Mouse (Mus musculus) cerebellum, postnatal 14 days (tissue): Measurements from ENCODE around the gene Camk1d.

ENCODE experiments used
- DNase-seq, 2 experiments: peaks; one replicate each; pipeline ENCODE4 v3.0.0; 2021; ENCODE audit warnings: mixed read lengths in 2 of 2

Gene Camk1d

DNA sequence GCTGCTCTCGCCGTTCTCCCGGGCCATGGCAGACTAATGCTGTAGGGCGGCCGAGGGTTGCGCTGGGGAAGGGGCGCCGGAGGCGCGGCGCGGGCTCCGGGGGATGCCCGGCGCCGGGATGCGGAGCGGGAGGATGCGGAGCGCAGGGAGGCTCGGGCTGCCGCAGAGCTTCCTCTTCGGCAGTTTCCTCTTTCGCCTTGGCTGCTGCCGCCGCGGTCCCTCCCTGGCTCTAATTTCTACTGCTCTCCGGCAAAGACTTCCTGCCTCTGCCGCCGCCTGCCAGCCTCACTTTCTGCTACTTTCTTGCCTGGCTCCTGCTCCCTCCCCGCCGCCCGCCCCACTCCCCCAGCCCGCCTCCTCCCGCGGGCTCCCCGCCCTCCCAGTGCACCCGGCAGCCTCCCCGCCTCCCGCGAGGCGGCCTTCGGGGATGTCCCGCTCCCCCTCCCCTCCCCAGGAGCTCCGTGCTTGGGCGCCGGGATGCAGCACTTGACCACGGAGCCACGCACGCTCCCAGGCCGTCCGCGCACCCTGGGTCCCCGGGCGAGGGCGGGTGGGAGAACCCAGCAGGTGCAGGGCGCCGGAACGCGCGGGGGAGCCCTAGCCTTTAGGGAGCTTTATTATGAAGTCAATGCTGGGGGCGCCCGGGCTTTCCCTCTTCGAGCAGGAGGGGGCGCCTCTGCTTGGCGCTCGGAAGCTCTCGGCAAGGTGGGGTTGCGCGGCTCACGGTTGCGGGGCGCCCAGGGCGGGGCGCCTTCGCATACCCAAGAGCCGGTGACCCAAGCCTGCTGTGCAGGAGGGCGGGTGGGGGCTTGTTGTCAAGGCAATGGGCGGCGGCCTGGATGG is at the start of gene Camk1d:
Gene Camk1d (minus strand): TSS at position 305 of the 843 bp plus-strand sequence.
- peak; percentile 71 to 76 for DNase-seq

DNA sequence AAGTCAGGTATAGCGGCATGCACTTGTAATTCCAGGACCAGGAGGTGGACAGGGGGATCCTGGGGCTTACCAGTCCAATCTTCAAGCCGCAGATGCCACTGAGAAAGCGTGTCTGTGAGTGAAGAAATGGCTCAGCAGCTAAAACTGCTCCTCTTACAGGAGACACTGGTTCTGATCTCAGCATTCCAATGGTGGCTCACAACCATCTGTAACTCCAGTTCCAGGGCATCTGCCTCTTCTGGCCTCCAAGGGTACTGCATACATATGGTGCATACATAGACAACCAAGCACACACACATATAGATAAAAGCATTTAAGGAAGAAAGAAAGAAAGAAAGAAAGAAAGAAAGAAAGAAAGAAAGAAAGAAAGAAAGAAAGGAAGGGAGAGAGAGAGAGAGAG is 47.7 kb upstream of the Camk1d start:
- DNase-seq = no peak

DNA sequence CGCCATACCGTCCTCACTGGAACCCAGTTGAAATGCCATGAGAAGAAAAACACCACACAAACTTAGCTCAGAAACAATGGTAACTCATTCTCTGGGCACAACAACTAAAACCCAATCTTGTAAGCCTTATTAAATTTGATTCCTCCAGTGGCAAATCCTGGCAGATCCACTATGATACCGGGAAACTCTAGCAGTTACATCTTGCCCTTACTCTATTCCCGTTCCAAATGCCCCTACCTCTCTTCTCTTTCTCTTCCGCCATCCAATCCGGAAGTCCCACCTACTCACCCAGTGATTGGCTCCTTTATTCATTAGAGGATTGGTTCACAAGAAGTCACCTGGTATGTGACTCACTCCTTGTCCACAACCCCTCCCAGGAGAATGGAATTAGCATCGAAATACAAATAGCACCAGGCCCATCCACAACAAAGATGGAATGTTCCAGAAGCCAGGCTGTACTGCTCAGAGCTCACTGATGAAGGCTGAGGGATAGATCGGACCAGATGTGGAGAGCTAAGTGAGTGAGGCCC is 46.2 kb upstream of the Camk1d start:
- no peak for DNase-seq

DNA sequence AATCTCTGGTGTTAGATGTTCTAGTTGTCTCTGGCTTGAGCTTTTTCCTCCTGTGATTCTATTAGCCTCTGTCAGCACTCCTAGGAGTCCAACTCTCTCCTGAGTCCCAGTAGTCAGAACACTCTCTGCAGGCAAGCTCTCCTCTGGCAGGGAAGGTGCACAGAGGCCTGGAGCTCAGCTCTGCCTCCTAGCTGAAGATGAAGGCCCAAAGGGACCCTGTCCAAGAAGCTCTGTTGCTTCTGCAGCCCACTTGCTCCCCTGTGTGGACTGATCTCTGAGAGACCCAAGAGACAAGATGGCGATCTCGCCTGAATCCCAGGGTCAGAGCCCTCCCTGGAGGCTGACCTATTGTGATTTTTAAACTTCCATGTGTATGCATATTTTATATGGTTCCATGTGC is 44.3 kb upstream of the Camk1d start:
- DNase-seq = no peak

DNA sequence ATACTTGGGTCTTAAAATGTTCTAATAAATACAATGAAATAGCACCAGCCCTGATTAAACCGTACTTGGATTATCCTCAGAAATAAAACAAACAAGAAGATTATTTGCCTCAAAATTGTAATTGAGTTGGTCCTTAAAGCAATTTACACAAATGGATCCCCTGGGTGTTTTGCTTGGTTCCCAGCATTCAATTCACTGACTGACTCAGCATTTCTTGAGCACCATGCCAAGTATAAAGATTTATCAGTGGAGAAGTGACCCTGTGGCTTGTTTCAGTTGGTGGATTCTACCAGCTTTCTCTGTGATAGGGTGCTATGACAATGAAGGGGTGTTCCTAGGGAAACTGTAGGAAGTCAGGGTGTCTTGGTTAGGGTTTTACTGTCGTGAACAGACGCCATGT is 36.6 kb upstream of the Camk1d start:
- no peak for DNase-seq

DNA sequence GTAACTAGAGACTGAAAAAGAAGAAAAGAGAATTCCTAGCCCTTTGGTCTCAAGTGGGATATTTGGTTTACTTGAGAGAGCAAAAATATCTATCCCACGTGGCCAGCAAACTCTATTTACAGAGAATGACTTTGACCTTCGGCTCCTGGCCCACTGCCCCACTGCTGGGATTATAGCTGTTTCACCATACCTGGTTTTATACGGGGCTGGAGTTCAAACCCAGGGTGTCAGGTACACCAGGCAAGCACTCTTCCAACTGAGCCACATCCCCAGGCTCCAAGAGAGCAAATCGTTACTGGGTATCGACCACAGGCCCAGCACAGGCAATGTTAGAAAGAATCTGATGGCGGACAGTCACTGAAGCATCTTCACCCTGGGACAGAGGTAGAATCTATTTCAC is 34.9 kb upstream of the Camk1d start:
- no peak for DNase-seq

DNA sequence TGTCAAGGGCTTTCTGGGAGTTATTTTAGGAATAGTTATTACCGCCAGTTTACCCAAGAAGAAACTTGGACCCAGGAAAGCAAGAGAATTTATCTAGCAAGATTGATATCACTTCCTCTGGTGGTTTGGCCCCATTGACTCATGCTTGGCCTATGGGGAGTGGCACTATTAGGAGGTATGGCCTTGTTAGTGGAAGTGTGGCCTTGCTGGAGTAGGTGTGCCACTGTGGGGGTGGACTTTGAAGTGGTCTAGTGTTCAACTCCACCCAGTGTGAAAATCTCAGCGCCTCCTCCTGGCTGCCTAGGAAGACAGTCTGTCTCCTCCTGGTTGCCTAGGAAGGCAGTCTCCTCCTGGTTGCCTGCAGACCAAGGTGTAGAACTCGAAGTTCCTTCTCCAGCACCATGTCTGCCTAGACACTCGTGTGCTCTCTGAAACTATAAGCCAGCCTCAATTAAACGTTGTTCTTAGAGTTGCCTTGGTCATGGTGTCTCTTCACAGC is 33.3 kb upstream of the Camk1d start:
- no peak for DNase-seq

DNA sequence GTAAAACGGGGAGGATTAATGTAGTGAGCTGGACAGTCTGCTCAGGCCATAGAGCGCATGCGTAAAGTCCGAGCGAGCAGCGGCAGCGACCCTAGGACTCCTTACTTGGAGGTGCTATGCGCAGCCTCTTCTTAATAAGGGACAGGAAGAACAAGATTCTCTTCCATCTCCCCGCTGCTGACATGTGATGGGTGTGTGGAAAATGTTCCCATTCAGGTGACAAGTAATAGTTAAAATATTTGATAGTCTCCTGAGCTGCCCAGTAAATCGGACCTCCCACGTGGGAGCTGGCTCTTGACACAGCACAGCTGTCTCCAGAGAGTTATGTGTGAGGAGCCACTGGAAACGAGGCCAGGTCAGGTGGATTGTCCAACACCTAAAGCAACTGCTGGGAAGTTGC is 32.2 kb upstream of the Camk1d start:
- no peak for DNase-seq

DNA sequence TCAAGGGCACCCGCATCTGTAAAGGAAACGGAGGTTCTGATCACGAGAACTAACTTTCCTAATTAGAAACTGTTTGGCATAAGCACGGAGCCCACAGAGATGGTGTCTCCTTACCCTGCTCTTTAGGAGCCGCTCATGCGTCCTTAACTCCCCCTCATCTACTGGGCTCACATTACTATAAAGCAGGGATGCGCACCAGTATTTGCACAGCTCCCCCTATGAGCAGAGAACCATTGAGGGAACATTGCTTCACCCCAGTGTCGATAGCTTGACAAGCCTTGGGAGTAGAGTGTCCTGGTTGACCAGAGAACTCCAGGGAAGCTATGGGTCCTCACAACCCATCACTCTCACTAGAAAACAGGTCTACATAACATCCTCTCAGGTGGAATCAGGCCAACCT is 29.6 kb upstream of the Camk1d start:
- DNase-seq = no peak

DNA sequence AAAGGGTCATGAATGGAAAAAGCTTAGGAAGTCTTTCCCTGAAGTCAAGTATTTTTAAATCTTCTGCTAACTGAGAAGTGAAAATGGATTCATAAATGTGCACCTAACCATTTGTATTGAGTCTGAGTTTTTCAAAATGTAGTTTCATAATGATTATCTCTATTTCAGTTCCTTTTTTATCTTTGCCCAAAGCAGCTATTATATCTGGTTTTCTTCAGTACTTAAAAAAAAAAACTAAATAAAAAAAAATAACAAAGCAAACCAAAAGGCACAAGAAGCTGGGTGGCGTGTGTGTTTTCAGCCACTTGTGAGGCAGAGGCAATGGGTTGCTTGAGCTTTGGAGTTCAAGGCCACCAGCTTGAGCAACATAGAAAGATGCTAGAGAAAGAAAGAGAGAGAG is 26.6 kb upstream of the Camk1d start:
- DNase-seq = no peak

DNA sequence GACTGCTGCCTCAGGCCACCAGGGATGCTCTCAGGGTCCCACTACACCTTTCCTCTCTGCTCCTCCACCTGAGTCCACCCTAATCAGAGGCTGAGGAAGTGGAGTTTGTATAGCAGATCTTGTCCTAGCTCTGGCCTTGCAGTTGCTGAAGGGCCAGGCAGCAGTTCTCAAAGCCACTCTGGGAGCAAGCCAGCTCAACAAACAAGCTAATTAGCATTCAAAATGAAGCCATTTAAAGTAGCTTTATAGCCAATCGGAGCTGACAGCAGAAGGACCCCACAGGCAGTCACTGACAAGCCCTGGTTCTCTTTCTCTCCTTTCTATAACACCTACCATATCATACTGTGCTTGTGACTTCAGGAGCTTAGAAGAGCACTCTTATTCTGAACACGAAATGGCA is 21.6 kb upstream of the Camk1d start:
- DNase-seq = no peak

DNA sequence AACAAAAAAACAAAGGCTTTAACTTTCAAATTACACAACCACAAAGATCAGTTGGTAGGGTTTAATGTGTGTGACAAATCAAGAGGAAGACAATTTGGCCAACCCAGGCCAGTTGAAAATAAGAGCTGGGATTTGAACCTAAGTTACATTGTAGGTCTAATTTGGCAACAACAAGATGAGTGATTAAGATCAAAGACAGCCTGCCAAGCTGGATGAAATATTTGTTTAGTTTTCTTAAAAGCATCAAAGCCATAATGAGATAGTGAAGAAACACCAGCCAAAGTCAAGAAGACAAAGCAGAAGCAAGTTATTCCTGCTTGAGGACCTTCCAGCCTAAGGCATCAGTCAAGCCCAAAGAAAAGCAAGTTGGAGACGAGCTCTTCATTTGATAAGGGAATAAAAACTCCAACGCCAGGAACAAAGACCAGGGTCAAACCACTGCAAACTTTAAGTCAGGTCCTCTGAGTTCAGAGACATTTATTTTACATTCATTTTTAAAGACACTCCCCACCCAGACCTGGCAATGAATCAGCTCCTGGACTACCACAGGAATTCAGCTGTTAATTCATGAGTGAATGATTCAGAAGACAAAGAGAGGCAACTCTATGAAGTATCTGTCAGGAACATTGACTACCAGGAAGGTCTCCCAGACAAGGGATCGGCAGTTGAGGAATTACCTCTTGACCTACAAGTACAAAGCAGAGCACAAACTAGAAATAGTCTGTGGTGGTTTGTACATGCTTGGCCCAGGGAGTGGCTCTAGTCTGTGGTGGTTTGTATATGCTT is 19.2 kb upstream of the Camk1d start:
- DNase-seq = no peak

DNA sequence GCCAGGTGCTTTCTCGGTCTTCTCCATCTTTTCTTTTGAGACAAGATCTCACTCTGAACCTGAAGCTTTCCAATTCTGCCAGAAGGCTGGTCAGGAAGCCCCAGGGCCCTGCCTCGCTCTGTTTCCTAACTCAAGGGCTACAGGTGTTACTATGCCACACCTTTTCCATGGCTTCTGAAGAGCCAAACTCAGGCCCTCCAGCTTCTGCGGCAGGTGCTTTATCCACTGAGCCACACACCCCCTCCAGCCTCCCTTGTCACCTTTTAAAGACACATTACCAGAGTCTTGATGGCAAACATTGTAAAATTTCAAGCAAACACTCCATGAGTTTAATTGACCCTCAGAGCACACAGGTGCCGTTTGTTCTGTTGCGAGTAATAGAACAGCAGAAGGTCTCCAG is 17.7 kb upstream of the Camk1d start:
- DNase-seq = no peak

DNA sequence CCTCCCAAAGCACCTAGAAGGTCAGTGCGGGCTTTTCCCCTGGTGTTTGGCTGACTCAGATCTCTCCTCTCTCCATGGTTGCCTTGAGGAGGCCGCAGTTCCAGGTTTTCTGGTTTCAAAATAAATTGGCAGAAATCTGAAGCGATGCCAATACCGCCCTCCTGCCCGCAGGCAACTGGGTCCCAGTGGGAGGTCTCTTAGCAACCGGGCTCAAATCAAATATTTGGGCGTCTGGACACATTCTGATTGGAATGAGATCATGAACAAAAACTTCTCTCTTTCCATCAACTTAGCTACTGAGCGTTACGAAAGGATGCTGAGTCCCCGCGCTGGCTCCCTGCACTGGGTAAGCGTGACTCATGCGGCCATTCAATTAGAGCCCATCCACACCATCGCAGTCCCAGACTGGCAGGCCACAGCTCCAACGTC is 16.1 kb upstream of the Camk1d start:
- peak; percentile 35 to 40 for DNase-seq

DNA sequence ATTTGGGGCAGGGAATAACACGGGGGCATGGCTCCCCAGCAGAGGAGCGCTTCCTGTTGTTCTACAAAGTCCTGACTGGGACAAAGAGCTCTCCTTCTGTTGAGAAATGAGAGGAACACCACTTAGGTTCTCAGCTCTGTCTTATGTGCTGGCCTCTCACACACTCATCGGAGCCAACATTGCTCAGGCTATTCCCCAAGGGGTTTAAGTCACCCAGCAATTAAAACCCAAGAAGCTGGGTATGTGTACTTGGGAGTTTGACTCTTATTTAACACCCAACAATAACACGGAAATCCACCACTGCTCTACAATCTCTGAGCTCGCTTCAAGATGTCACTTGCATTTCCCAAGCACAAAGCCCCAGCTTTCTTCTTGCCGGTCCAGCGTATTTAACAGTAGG is 15.6 kb upstream of the Camk1d start:
- DNase-seq = no peak

DNA sequence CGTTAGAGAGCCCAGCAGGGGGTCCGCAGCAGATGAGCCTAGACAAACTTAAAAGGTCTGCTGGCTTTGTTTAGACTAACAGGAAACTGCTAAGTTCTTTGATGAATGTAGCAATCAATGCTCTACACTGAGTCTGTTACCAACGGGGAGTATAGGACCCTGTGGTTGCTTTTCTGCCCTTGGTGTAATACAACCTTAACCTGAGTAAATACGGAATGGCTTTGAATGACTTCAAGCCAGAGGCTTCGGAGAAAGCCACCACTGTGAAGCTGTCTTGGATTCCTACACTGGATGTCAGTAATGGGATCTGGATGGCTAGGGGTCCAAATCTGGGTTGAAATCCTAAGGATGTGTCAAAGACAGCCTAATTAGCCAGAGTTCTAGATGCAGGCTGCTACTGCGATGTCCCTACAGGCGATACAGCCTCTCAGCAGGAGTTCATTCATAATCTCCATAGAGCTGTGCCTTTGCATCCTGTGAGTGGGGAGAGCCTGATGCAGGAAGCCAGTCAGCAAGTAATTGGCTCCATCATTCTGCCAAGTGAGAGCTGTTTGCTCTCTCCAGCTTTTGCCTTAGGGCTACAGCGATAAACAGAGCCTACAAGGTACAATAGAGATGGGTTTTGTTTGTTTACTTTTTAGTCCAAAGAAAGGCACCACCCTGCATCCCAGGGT is 10.8 kb upstream of the Camk1d start:
- no peak for DNase-seq

DNA sequence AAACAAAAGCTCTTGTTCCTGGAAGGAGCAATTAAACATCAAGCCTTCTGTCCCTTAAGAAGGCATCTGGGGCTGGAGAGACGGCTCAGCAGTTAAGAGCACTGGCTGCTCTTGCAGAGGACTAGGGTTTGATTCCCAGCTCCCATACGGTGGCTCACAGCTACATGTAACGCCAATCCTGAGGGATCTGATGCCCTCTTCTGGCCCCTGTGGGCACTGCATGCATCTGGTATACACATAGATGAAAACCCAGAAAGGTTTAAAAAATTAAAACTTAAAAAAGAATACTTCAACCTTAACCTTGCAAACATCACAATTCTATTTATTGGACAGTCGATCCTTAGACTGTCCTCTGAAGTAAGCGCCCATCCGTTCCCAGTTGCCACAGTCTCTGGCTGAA is 3.4 kb upstream of the Camk1d start:
- DNase-seq = peak in 1 of 2 experiments; percentile 30

DNA sequence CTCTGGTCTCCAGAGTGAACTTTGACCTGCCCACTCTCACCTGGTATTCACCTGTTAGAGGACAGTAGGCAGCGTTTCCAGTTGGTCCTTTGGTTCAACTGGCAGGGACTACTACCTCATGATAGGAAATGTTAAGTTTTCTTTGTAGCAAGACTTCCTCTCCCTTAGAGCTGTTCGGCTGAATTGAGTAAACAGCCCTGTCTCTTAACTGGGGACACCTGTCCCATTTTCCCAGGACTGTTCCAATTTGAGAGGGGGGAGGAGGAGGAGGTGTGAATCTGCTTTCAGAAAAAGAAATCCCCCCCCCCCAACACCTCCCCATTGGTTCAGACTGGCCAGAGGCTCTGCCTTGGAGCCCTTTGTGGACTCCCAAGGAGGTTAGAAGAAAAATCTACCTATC is 1.2 kb upstream of the Camk1d start:
- no peak for DNase-seq

DNA sequence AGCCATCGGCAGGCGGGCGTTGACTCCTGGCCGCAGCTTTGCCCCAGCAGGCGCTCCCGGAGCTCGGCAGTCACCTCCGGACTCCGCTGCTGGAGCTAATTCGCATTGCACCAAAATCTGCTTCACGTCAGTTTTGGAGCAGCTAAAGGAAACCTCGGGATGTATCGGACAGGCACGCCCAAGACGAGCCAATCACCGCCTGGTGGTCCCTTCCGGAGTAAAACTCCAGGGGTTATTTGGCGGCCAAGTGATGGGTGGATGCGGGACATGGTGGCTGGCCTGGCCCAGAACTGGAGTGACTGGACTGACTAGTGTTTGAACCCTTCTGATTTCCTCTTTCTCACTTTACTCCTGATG is 717 bp upstream of the Camk1d start:
- no peak for DNase-seq

DNA sequence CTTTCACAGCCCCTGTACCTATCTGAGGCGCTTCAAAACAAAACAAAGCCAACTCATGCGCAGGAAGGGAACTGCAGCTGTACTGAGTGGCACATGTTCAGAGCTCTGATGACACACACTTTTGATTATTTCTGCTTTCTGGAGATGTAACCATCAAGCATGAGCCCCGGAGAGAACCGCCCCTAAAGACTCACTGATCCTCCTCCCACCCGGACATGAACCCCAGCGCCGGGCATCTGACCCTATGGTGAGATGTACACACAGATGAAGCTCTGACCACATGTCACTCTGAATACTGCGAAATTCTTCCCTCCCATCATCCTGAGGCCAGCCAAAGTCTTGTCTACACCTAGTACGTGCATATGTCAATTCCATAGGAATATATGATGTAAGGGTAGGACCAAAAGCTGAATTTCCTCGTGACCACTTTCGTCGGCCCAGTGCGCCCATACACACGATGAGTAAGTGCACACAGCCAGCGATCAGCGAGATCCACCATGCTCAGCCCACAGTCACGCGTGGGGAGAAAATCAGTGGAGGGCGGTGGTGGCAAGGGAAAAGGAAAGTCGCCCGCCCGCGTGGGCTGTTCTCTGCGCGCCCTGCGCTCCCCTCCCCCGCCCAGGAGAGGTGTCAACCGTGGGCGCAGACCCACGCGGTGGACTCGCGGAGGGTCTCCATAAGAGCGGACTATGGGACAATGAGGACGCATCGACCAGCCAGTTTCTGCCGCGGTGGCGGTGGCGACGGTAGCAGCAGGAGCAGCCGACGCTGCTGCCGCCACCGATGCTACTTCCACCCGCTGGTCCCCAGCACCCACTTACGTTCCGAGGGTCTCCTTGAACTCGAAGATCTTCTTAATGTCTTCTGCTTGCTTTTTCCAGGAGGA is 747 bp downstream of the Camk1d start:
- peak; percentile 43 to 47 for DNase-seq

DNA sequence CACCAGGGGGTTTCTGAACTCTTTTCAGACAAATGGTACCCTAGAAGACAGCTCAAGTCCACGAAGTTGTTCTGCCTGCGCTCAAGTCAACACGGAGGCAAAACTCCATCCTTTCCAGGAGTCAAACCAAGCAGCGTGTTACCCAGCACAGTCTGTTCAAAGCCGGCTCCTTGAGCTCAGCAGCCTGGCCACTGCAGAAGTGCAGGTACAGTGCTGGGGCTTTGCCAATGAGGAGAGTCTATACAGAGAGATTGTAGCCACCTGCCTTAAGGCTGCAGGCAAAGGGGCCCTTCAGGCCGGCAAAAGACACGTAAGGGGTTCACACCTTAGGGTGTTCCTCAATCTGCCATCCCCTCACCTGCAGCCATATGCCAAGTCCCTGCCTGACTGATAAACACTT is 2.1 kb downstream of the Camk1d start:
- peak in 1 of 2 experiments; percentile 24 for DNase-seq

DNA sequence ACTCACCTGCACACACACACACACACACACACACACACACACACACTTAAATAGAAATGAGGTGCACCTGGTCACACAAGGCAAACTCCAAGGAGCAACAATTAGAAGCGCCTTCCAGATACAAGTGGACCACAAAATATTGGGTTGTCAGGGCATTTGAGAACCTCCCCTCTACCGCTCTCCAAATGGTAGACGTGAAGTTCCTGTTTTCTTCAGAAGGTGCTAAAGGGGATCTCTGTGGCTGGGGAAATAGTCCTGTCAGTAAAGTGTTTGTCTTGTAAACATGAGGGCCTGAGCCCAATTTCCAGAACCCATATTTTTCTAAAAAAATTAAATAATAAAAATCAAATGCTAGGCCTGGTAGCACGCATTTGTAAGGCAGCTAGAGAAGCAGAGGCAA is 4.4 kb downstream of the Camk1d start:
- no peak for DNase-seq
